ENCODE assay signal across 14 mouse cellular contexts in the genomic region with DNA sequence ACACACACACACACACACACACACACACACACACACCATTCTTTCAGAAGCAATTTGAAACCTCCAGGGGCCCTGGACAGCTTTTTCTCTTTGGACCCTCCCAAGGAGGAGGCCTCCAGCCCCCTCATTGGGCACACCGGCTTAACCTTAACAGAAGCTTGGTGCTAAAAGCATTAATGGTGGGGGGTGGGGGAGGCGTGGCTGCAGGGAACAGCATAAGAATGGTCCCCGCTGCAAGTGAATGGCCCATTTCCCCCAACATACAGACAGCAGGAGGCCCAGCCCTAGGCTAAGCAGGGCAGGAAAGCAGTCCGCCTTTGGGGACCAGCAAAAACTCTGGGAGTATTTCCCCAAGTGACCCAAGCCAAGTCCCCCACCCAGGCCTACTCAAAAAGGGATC. TPM values are rescaled to one million over a fixed set of nuclear protein-coding genes. Genes with fewer than 3 reads are reported as not detected.
DNase-seq lines count a peak whose midpoint lies in the region; ATAC-seq and TF ChIP-seq lines count a peak whose summit lies in the region.
"Had no signal": no experiment of that assay in that cellular context is flagged by ENCODE, and none has a peak within 500 bp of the region (broad histone marks: within the 10 kb centered on the region; RNA-seq: fewer than 3 reads in every experiment).

No protein-coding gene starts in this region.

- no peak overlapping the region for H3K27ac ChIP-seq in forebrain, embryonic 10.5 days
- no peak overlapping the region for H3K27ac ChIP-seq in forebrain, embryonic 16.5 days (ENCODE audit: low read length)
- H3K27ac ChIP-seq in lung, embryonic 14.5 days (ENCODE audit: low read depth) = no peak overlapping the region
- no peak overlapping the region for H3K27ac ChIP-seq in limb, embryonic 13.5 days
- no peak overlapping the region for H3K27ac ChIP-seq in hindbrain, embryonic 12.5 days
- H3K27ac ChIP-seq: midbrain, embryonic 12.5 days; neural tube, embryonic 13.5 days had no signal

- no peak for ATAC-seq in forebrain, embryonic 16.5 days
- ATAC-seq in lung, embryonic 14.5 days (ENCODE audit: insufficient read depth) = no peak
- ATAC-seq in limb, embryonic 13.5 days (ENCODE audit: low FRiP score, low read depth) = no peak
- ATAC-seq in hindbrain, embryonic 12.5 days (ENCODE audit: low FRiP score) = no peak

- H3K4me3 ChIP-seq in forebrain, embryonic 10.5 days = peak overlapping the region; percentile 75; the same call in 1 of the 2 replicates
- no peak overlapping the region for H3K4me3 ChIP-seq in forebrain, embryonic 16.5 days (replicated peaks; ENCODE audit: low read length)
- no peak overlapping the region for H3K4me3 ChIP-seq in lung, embryonic 14.5 days (ENCODE audit: low read depth, low read length)
- peak overlapping the region; percentile 72; the same call in 1 of the 2 replicates for H3K4me3 ChIP-seq in limb, embryonic 13.5 days
- no peak overlapping the region for H3K4me3 ChIP-seq in hindbrain, embryonic 12.5 days

- WGBS in forebrain, embryonic 10.5 days = 1% methylated on average over 4 of the region's 4 CpGs
- 36% methylated on average over 4 of the region's 4 CpGs for WGBS in forebrain, embryonic 16.5 days
- WGBS in lung, embryonic 14.5 days = 52% methylated on average over 4 of the region's 4 CpGs
- WGBS in limb, embryonic 13.5 days = 28% methylated on average over 4 of the region's 4 CpGs
- WGBS in hindbrain, embryonic 12.5 days = 13% methylated on average over 4 of the region's 4 CpGs

- H3K4me2 ChIP-seq in forebrain, embryonic 16.5 days (ENCODE audit: low read length) = no peak overlapping the region
- H3K4me2 ChIP-seq in lung, embryonic 14.5 days = peak overlapping the region; percentile 92; the same call in 1 of the 2 replicates
- H3K4me2 ChIP-seq in limb, embryonic 13.5 days (replicated peaks) = peak overlapping the region; percentile 96
- H3K4me2 ChIP-seq in hindbrain, embryonic 12.5 days (replicated peaks) = no peak overlapping the region

- no peak overlapping the region for H3K9ac ChIP-seq in forebrain, embryonic 16.5 days (replicated peaks; ENCODE audit: low read depth, low read length)
- H3K9ac ChIP-seq in lung, embryonic 14.5 days = no peak overlapping the region
- H3K9ac ChIP-seq in limb, embryonic 13.5 days = no peak overlapping the region
- H3K9ac ChIP-seq in hindbrain, embryonic 12.5 days = no peak overlapping the region
- H3K9ac ChIP-seq: midbrain, embryonic 12.5 days; neural tube, embryonic 13.5 days had no signal

- H3K36me3 ChIP-seq in forebrain, embryonic 10.5 days (replicated peaks) = peaks cover 13% of the 10 kb centered on the region; the same call in 1 of the 2 replicates
- H3K36me3 ChIP-seq in forebrain, embryonic 16.5 days (ENCODE audit: control insufficient read depth, insufficient read depth) = no peaks in the 10 kb centered on the region
- H3K36me3 ChIP-seq in lung, embryonic 14.5 days (ENCODE audit: insufficient read depth) = peaks cover 18% of the 10 kb centered on the region
- H3K36me3 ChIP-seq in limb, embryonic 13.5 days = peaks cover 9% of the 10 kb centered on the region; the same call in 1 of the 2 replicates
- H3K36me3 ChIP-seq in hindbrain, embryonic 12.5 days = no peaks in the 10 kb centered on the region
- H3K36me3 ChIP-seq: G1E; midbrain, embryonic 12.5 days had no signal

- peak; percentile 26 for DNase-seq in forebrain, embryonic 10.5 days (ENCODE audit: extremely low spot score, low spot score)
- DNase-seq in lung, embryonic 14.5 days = no peak
- DNase-seq in lung, postnatal 14 days = no peak
- peak; percentile 35 for DNase-seq in embryo, embryonic 10.5 days (ENCODE audit: low spot score)
- no peak for DNase-seq in left cerebral cortex, adult 18-20 months (ENCODE audit: low spot score in 2 of 2)
- DNase-seq: cerebellum, adult 8-10 months; layer of hippocampus, adult 9-11 months; thymus, adult 18-20 months had no signal

- TF ChIP-seq CTCF in lung, embryonic 14.5 days (IDR thresholded peaks at IDR 0.05; ENCODE audit: low read depth) = no peak

- no peaks in the 10 kb centered on the region for H3K9me3 ChIP-seq in forebrain, embryonic 10.5 days
- H3K9me3 ChIP-seq in forebrain, embryonic 16.5 days (ENCODE audit: control insufficient read depth, low read length) = no peaks in the 10 kb centered on the region
- no peaks in the 10 kb centered on the region for H3K9me3 ChIP-seq in lung, embryonic 14.5 days (ENCODE audit: low read depth, low read length)
- no peaks in the 10 kb centered on the region for H3K9me3 ChIP-seq in limb, embryonic 13.5 days
- H3K9me3 ChIP-seq in hindbrain, embryonic 12.5 days (replicated peaks) = no peaks in the 10 kb centered on the region
- H3K9me3 ChIP-seq: midbrain, embryonic 12.5 days; neural tube, embryonic 13.5 days had no signal

- peaks cover 67% of the 10 kb centered on the region for H3K4me1 ChIP-seq in forebrain, embryonic 10.5 days
- peaks cover 42% of the 10 kb centered on the region for H3K4me1 ChIP-seq in forebrain, embryonic 16.5 days (replicated peaks; ENCODE audit: control insufficient read depth, insufficient read depth, low read length)
- peaks cover 19% of the 10 kb centered on the region for H3K4me1 ChIP-seq in lung, embryonic 14.5 days (ENCODE audit: insufficient read depth)
- peaks cover 59% of the 10 kb centered on the region for H3K4me1 ChIP-seq in limb, embryonic 13.5 days
- peaks cover 56% of the 10 kb centered on the region for H3K4me1 ChIP-seq in hindbrain, embryonic 12.5 days

- H3K27me3 ChIP-seq in forebrain, embryonic 10.5 days (ENCODE audit: poor library complexity, severe bottlenecking) = peaks cover 88% of the 10 kb centered on the region
- peaks cover 29% of the 10 kb centered on the region for H3K27me3 ChIP-seq in forebrain, embryonic 16.5 days (replicated peaks; ENCODE audit: control insufficient read depth, insufficient read depth, low read length)
- H3K27me3 ChIP-seq in lung, embryonic 14.5 days (ENCODE audit: insufficient read depth, low read length) = peaks cover 47% of the 10 kb centered on the region
- peaks cover 80% of the 10 kb centered on the region for H3K27me3 ChIP-seq in limb, embryonic 13.5 days
- peaks cover 64% of the 10 kb centered on the region for H3K27me3 ChIP-seq in hindbrain, embryonic 12.5 days

RNA-seq across cellular contexts. Expression of a gene that starts 5.4 kb away (rescaled TPM):
- 12.3 and 14.3 TPM in 2 replicates for polyA plus RNA-seq in forebrain, embryonic 10.5 days (2016; fragmentation: Nextera tagmentation; extraction: Ambion mirVana)
- polyA plus RNA-seq in forebrain, embryonic 16.5 days (2015; fragmentation: Nextera tagmentation; extraction: Ambion mirVana) = 15.5 and 19.1 TPM in 2 replicates
- 40.9 and 46.0 TPM in 2 replicates for polyA plus RNA-seq in lung, embryonic 14.5 days (2014; fragmentation: Nextera tagmentation; extraction: Ambion mirVana)
- 47.4 and 52.1 TPM in 2 replicates for polyA plus RNA-seq in limb, embryonic 13.5 days (2015; fragmentation: Nextera tagmentation; extraction: Ambion mirVana)
- total RNA-seq in left cerebral cortex, adult 18-20 months (2021) = 10 to 100 TPM; 52.7 to 55.5 TPM
- 11.2 and 13.4 TPM in 2 replicates for polyA plus RNA-seq in hindbrain, embryonic 12.5 days (2016; fragmentation: Nextera tagmentation; extraction: Ambion mirVana)
- total RNA-seq: G1E had no signal
- polyA plus RNA-seq: G1E had no signal

Comparison
In these comparisons a context has a peak if more than half of its experiments do, and no peak if none do; other contexts are left out.
1. H3K4me3 ChIP-seq: peak in forebrain, embryonic 10.5 days (single experiment) and limb, embryonic 13.5 days (single experiment); none in forebrain, embryonic 16.5 days (single experiment), lung, embryonic 14.5 days (single experiment) and hindbrain, embryonic 12.5 days (single experiment).
2. DNase-seq: peak in forebrain, embryonic 10.5 days (single experiment) and embryo, embryonic 10.5 days (single experiment); none in lung, embryonic 14.5 days (single experiment), lung, postnatal 14 days (single experiment) and left cerebral cortex, adult 18-20 months (0 of 2).
3. H3K4me2 ChIP-seq: peak in lung, embryonic 14.5 days (single experiment) and limb, embryonic 13.5 days (single experiment); none in forebrain, embryonic 16.5 days (single experiment) and hindbrain, embryonic 12.5 days (single experiment).